Mouse (Mus musculus) heart, postnatal 0 days (tissue): Measurements from ENCODE around the gene M1ap.

Experiments used
- CTCF ChIP-seq: IDR thresholded peaks from 2 replicates; pipeline ENCODE4 v1.5.1; 2016; ENCODE audit warnings: antibody characterized with exemption, control low read depth, low read depth
- EP300 ChIP-seq: IDR thresholded peaks from 2 replicates; pipeline ENCODE4 v1.6.1; 2016; ENCODE audit warnings: antibody characterized with exemption, low read depth

- TF ChIP-seq CTCF (no peak), EP300 (no peak)
These were observed 77.7 kb downstream of the M1ap start for GRCm38 (mm10) chr6:83024421-83024820.
